Mouse (Mus musculus): Measurements from ENCODE around the gene Tm9sf3. TPM values are rescaled to one million over a fixed set of nuclear protein-coding genes. Genes with fewer than 3 reads are reported as not detected.
A peak's percentile ranks its signal among the peaks of the same experiment; 100 is the strongest.

Gene Tm9sf3
- polyA plus RNA-seq, 1 experiment from 2014 or later = 146 TPM

GRCm38 (mm10) chr19:41192953-41193352 is 70.8 kb downstream of the Tm9sf3 start:
- Histone ChIP-seq H3K4me2 (replicated peaks; ENCODE audit: low read depth, low read length) (no peak overlapping the region), H3K9me3 (ENCODE audit: low read length) (no peaks in the 10 kb centered on the region), H3K9ac (replicated peaks; ENCODE audit: low read length) (no peak overlapping the region), H3K4me1 (ENCODE audit: insufficient read depth, low read length) (peaks cover 8% of the 10 kb centered on the region), H3K27ac (ENCODE audit: low read length) (no peak overlapping the region), H3K36me3 (ENCODE audit: insufficient read depth, low read length) (no peaks in the 10 kb centered on the region), H3K27me3 (ENCODE audit: insufficient read depth, low read length) (no peaks in the 10 kb centered on the region), H3K4me3 (ENCODE audit: low read length) (no peak overlapping the region)
- ATAC-seq (ENCODE audit: low FRiP score, low TSS enrichment) = 0 out of 2 replicates have a peak, but pooled peaks have one; percentile 31
- WGBS = 52% methylated on average over 4 of the region's 4 CpGs

DNA sequence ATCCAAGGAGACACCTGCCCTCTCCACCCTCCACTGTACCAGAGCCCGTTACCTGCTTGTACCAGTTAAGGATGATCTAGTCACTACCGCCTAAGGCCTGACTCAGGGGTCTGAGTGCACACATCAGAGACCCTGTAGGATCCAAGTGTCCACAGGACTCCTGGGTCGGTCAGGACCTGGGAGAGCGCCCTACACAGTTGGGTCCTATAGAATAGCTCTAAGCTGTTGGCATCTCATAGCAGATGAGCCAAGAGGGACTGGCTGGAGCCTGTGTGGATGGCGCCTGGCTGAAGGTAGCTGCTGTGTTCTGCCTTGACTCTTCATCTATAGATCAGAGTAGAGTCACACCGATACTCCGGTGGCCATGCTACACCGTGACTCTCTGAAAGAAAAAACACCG is 72.1 kb downstream of the Tm9sf3 start:
- Histone ChIP-seq H3K9ac (replicated peaks; ENCODE audit: low read length) (no peak overlapping the region), H3K4me3 (ENCODE audit: low read length) (no peak overlapping the region), H3K27ac (ENCODE audit: low read length) (no peak overlapping the region), H3K9me3 (ENCODE audit: low read length) (no peaks in the 10 kb centered on the region), H3K4me2 (replicated peaks; ENCODE audit: low read depth, low read length) (no peak overlapping the region), H3K27me3 (ENCODE audit: insufficient read depth, low read length) (no peaks in the 10 kb centered on the region), H3K4me1 (ENCODE audit: insufficient read depth, low read length) (peaks cover 8% of the 10 kb centered on the region), H3K36me3 (ENCODE audit: insufficient read depth, low read length) (no peaks in the 10 kb centered on the region)
- ATAC-seq (ENCODE audit: low FRiP score, low TSS enrichment) = peak; percentile 74
- WGBS = 72% methylated on average over 9 of the region's 9 CpGs

DNA sequence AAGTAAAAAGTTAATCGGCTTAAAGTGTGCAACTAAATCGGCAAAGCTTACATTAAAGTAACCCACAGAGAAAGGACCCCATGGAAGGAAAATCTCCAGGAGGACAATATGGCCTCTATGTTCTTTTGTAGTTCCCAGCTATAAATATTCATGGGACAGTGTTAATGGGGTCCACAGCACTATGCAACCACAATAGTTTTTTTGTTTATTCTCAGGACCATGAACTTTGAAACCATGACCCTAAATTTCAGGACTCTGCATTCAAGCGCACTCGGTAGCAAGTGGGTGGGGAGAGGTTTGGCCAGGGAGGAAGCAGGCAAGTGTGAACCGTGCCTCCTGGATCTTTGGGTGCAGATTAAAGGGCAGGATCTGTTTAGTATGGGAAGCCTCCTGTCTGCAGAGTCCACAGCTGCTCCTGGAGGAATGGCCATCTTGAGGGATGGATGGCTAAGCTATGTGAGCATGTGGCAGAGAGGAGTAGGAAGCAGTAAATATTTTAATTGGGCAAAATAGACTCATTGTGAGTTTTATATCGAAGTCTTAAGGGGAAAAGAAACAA is 72.8 kb downstream of the Tm9sf3 start:
- H3K27ac ChIP-seq (ENCODE audit: low read length) = no peak overlapping the region
- no peak overlapping the region for H3K4me3 ChIP-seq (ENCODE audit: low read length)
- no peak overlapping the region for H3K9ac ChIP-seq (replicated peaks; ENCODE audit: low read length)
- H3K4me2 ChIP-seq (replicated peaks; ENCODE audit: low read depth, low read length) = no peak overlapping the region
- WGBS = 59% methylated on average over 6 of the region's 6 CpGs
- no peak for ATAC-seq (ENCODE audit: low FRiP score, low TSS enrichment)
- no peaks in the 10 kb centered on the region for H3K36me3 ChIP-seq (ENCODE audit: insufficient read depth, low read length)
- H3K27me3 ChIP-seq (ENCODE audit: insufficient read depth, low read length) = no peaks in the 10 kb centered on the region
- peaks cover 8% of the 10 kb centered on the region for H3K4me1 ChIP-seq (ENCODE audit: insufficient read depth, low read length)
- H3K9me3 ChIP-seq (ENCODE audit: low read length) = no peaks in the 10 kb centered on the region

DNA sequence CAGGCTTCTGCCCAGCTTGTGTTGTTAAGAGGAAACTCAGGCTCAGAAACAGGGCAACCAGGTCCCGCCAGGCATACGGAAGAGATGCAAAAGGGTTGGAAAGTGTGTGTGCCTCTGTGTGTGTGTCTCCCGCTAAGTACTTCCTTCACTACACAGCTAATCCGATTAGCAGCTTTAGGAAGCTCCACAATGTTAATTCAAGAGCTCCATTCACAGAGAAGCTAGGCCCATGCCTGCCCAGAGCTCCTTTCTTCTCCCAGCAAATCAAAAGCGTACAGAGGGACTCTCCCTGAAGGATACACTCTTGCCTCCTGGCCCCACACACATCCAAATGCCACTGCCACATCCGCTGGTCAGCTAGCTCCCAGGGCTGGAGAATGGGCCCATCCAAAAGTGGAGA is 86.5 kb downstream of the Tm9sf3 start:
- no peaks in the 10 kb centered on the region for H3K4me1 ChIP-seq (ENCODE audit: insufficient read depth, low read length)
- no peaks in the 10 kb centered on the region for H3K9me3 ChIP-seq (ENCODE audit: low read length)
- H3K4me2 ChIP-seq (replicated peaks; ENCODE audit: low read depth, low read length) = no peak overlapping the region
- H3K27ac ChIP-seq (ENCODE audit: low read length) = no peak overlapping the region
- H3K4me3 ChIP-seq (ENCODE audit: low read length) = no peak overlapping the region
- H3K9ac ChIP-seq (replicated peaks; ENCODE audit: low read length) = no peak overlapping the region
- no peaks in the 10 kb centered on the region for H3K27me3 ChIP-seq (ENCODE audit: insufficient read depth, low read length)
- no peak for ATAC-seq (ENCODE audit: low FRiP score, low TSS enrichment)
- WGBS = 52% methylated on average over 6 of the region's 6 CpGs
- no peaks in the 10 kb centered on the region for H3K36me3 ChIP-seq (ENCODE audit: insufficient read depth, low read length)

- no peak for ATAC-seq (ENCODE audit: low FRiP score, low TSS enrichment)
- H3K4me2 ChIP-seq (replicated peaks; ENCODE audit: low read depth, low read length) = no peak overlapping the region
- 75% methylated on average over 2 of the region's 2 CpGs for WGBS
- H3K4me3 ChIP-seq (ENCODE audit: low read length) = no peak overlapping the region
- H3K36me3 ChIP-seq (ENCODE audit: insufficient read depth, low read length) = no peaks in the 10 kb centered on the region
- no peaks in the 10 kb centered on the region for H3K9me3 ChIP-seq (ENCODE audit: low read length)
- H3K9ac ChIP-seq (replicated peaks; ENCODE audit: low read length) = no peak overlapping the region
- H3K27ac ChIP-seq (ENCODE audit: low read length) = no peak overlapping the region
- no peaks in the 10 kb centered on the region for H3K4me1 ChIP-seq (ENCODE audit: insufficient read depth, low read length)
- no peaks in the 10 kb centered on the region for H3K27me3 ChIP-seq (ENCODE audit: insufficient read depth, low read length)
Measured at GRCm38 (mm10) chr19:41176881-41177280, 86.9 kb downstream of the Tm9sf3 start.

- Histone ChIP-seq H3K4me1 (ENCODE audit: insufficient read depth, low read length) (no peaks in the 10 kb centered on the region), H3K9ac (replicated peaks; ENCODE audit: low read length) (no peak overlapping the region), H3K36me3 (ENCODE audit: insufficient read depth, low read length) (no peaks in the 10 kb centered on the region), H3K4me3 (ENCODE audit: low read length) (no peak overlapping the region), H3K9me3 (ENCODE audit: low read length) (no peaks in the 10 kb centered on the region), H3K4me2 (replicated peaks; ENCODE audit: low read depth, low read length) (no peak overlapping the region), H3K27ac (ENCODE audit: low read length) (no peak overlapping the region), H3K27me3 (ENCODE audit: insufficient read depth, low read length) (no peaks in the 10 kb centered on the region)
- WGBS = 82% methylated on average over 5 of the region's 5 CpGs
- no peak for ATAC-seq (ENCODE audit: low FRiP score, low TSS enrichment)
Measured at GRCm38 (mm10) chr19:41165914-41166235, 97.9 kb downstream of the Tm9sf3 start.

DNA sequence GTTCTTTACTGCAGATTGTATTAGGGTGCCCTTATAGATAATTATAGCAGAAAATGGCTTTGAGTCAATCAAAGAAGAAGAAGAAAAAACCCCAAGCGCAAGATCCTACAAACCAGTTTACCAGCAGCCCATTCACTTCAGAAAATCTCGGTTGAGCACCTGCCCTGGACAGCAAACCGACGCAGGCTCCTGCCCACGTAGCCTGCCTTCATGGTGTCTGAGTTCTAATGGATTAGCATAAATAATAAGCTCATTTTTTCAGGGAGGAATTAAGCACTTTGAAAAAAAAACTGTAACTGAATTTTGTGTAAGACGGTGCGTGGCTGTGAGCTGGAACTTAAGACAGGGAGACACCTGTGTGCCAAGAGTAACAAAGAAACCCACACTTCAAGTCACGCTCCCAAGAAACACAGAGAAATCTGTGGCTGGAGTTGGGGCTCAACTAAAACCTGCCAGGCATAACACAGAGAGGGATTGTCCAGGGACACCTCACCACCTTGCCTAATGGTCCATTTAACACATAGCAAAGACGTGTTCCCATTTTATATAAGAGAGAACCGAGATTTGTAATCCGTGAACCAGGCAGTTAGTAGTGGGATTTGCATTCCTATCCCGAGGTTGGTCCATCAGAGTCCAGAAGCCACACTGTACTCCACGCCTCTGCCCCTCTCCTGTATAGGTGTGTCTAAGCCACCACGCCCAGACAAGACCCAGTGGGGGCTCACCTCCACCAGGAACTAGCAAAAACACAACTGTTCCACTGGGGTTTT is 98.5 kb downstream of the Tm9sf3 start:
- H3K36me3 ChIP-seq (ENCODE audit: insufficient read depth, low read length) = no peaks in the 10 kb centered on the region

GRCm38 (mm10) chr19:41164447-41165095 is 99.2 kb downstream of the Tm9sf3 start:
- H3K36me3 ChIP-seq (ENCODE audit: insufficient read depth, low read length) = no peaks in the 10 kb centered on the region
- H3K4me1 ChIP-seq (ENCODE audit: insufficient read depth, low read length) = no peaks in the 10 kb centered on the region
- H3K27me3 ChIP-seq (ENCODE audit: insufficient read depth, low read length) = no peaks in the 10 kb centered on the region
- H3K4me2 ChIP-seq (replicated peaks; ENCODE audit: low read depth, low read length) = no peak overlapping the region
- no peak for ATAC-seq (ENCODE audit: low FRiP score, low TSS enrichment)
- H3K4me3 ChIP-seq (ENCODE audit: low read length) = no peak overlapping the region
- H3K9ac ChIP-seq (replicated peaks; ENCODE audit: low read length) = no peak overlapping the region
- no peak overlapping the region for H3K27ac ChIP-seq (ENCODE audit: low read length)
- WGBS = 65% methylated on average over 10 of the region's 10 CpGs
- H3K9me3 ChIP-seq (ENCODE audit: low read length) = no peaks in the 10 kb centered on the region

More for the DNA sequence above, 98.5 kb downstream of the Tm9sf3 start:
- H3K4me1 ChIP-seq (ENCODE audit: insufficient read depth, low read length) = no peaks in the 10 kb centered on the region
- WGBS = 65% methylated on average over 14 of the region's 14 CpGs
- no peaks in the 10 kb centered on the region for H3K9me3 ChIP-seq (ENCODE audit: low read length)
- no peak overlapping the region for H3K27ac ChIP-seq (ENCODE audit: low read length)
- no peak overlapping the region for H3K4me3 ChIP-seq (ENCODE audit: low read length)
- no peak overlapping the region for H3K9ac ChIP-seq (replicated peaks; ENCODE audit: low read length)
- H3K27me3 ChIP-seq (ENCODE audit: insufficient read depth, low read length) = no peaks in the 10 kb centered on the region
- H3K4me2 ChIP-seq (replicated peaks; ENCODE audit: low read depth, low read length) = no peak overlapping the region
- ATAC-seq (ENCODE audit: low FRiP score, low TSS enrichment) = no peak
